ENCODE assay signal across 23 mouse cellular contexts in genomic region chr14:118040550-118041250, GRCm38 (mm10). TPM values are rescaled to one million over a fixed set of nuclear protein-coding genes. Genes with fewer than 3 reads are reported as not detected.
"Had no signal": no experiment of that assay in that cellular context is flagged by ENCODE, and none has a peak within 500 bp of the region (broad histone marks: within the 10 kb centered on the region; RNA-seq: fewer than 3 reads in every experiment).

No protein-coding gene starts in this region.

- H3K9ac ChIP-seq: kidney, embryonic 15.5 days; liver, embryonic 12.5 days; liver, embryonic 15.5 days; lung, embryonic 15.5 days; midbrain, embryonic 13.5 days; neural tube, embryonic 13.5 days had no signal

- H3K4me1 ChIP-seq: kidney, embryonic 15.5 days; liver, embryonic 12.5 days; liver, embryonic 15.5 days; lung, embryonic 15.5 days; megakaryocyte, embryonic 14.5 days; midbrain, embryonic 13.5 days; neural tube, embryonic 13.5 days had no signal

- DNase-seq: kidney, adult 8-10 months; kidney, postnatal 10 days; kidney, postnatal 36 days; layer of hippocampus, postnatal 36 days; lung, adult 18-20 months; lung, postnatal 14 days; retina, postnatal 1 day; right cerebral cortex, postnatal 25 days; thymus, adult 18-20 months; thymus, postnatal 36 days had no signal

- H3K36me3 ChIP-seq: kidney, embryonic 15.5 days; liver, embryonic 12.5 days; liver, embryonic 15.5 days; lung, embryonic 15.5 days; midbrain, embryonic 10.5 days; midbrain, embryonic 13.5 days; neural tube, embryonic 13.5 days had no signal

- H3K4me2 ChIP-seq: kidney, embryonic 15.5 days; liver, embryonic 12.5 days; liver, embryonic 15.5 days; lung, embryonic 15.5 days; midbrain, embryonic 13.5 days; neural tube, embryonic 13.5 days had no signal

- ATAC-seq: liver, embryonic 12.5 days; midbrain, embryonic 13.5 days; midbrain, embryonic 16.5 days had no signal

- H3K9me3 ChIP-seq: kidney, embryonic 15.5 days; liver, embryonic 12.5 days; liver, embryonic 15.5 days; lung, embryonic 15.5 days; midbrain, embryonic 10.5 days; midbrain, embryonic 13.5 days; neural tube, embryonic 13.5 days had no signal

- H3K27ac ChIP-seq: kidney, embryonic 15.5 days; left cerebral cortex, adult 2 months; liver, embryonic 12.5 days; liver, embryonic 15.5 days; lung, embryonic 15.5 days; macrophage; midbrain, embryonic 10.5 days; midbrain, embryonic 13.5 days; neural tube, embryonic 13.5 days had no signal

- H3K4me3 ChIP-seq: kidney, embryonic 15.5 days; left cerebral cortex, adult 2 months; liver, embryonic 12.5 days; liver, embryonic 15.5 days; lung, embryonic 15.5 days; megakaryocyte, embryonic 14.5 days; midbrain, embryonic 10.5 days; midbrain, embryonic 13.5 days; myocyte; neural tube, embryonic 13.5 days had no signal

- H3K27me3 ChIP-seq: kidney, embryonic 15.5 days; liver, embryonic 12.5 days; liver, embryonic 15.5 days; lung, embryonic 15.5 days; megakaryocyte, embryonic 14.5 days had no signal

RNA-seq across cellular contexts. Expression of gene Dct, which starts 11.3 kb away (rescaled TPM):
- total RNA-seq: monocyte, adult 5-6 weeks had no signal
- polyA plus RNA-seq: macrophage had no signal
